Mouse (Mus musculus): ENCODE measurements at regions not wholly inside any gene's neighbourhood (a gene's known extent, or its start where the extent isn't known, plus 50 kb on each side); places are given as distances from the start of the nearest gene placed in this dataset.
"Not testable (repeated sequence)": the region's sequence is repeated elsewhere in the genome, so short reads cannot be mapped to it uniquely, and the experiment has no call there.

GRCm38 (mm10) chrX:95366995-95367394 lies 77.7 kb downstream of the Amer1 start:
- no peak for DNase-seq (ENCODE audit: low spot score)

- not testable (repeated sequence) for DNase-seq (ENCODE audit: low spot score)
Observed at GRCm38 (mm10) chrX:95365326-95365725, 79.3 kb downstream of the Amer1 start.

- DNase-seq (ENCODE audit: low spot score): peak; percentile 6
Observed at GRCm38 (mm10) chrX:95359053-95359452, 85.6 kb downstream of the Amer1 start.
